Mouse (Mus musculus) c-Kit-positive CD71-positive TER-119-negative erythroid progenitor cells, embryonic 14.5 days (primary cell): ENCODE results near the gene Dicer1.
"Not testable (repeated sequence)": the region's sequence is repeated elsewhere in the genome, so short reads cannot be mapped to it uniquely, and the experiment has no call there.

Experiments
- DNase-seq: peaks from one replicate; pipeline ENCODE4 v3.0.0-alpha.2; 2013; ENCODE audit warnings: low read depth

Gene Dicer1

GRCm38 (mm10) chr12:104740841-104741787 lies 10.6 kb downstream of the Dicer1 start:
- no peak for DNase-seq

- no peak for DNase-seq
These were observed 12.8 kb downstream of the Dicer1 start for GRCm38 (mm10) chr12:104738931-104739330.

- DNase-seq = no peak
These were observed 13.3 kb downstream of the Dicer1 start for GRCm38 (mm10) chr12:104738446-104738845.

GRCm38 (mm10) chr12:104737666-104738065 lies 14.1 kb downstream of the Dicer1 start:
- no peak for DNase-seq

- DNase-seq = no peak
These were observed 15.8 kb downstream of the Dicer1 start for GRCm38 (mm10) chr12:104735993-104736395.

GRCm38 (mm10) chr12:104733165-104733564 lies 18.6 kb downstream of the Dicer1 start:
- DNase-seq = no peak

GRCm38 (mm10) chr12:104731782-104732181 lies 20.0 kb downstream of the Dicer1 start:
- no peak for DNase-seq

- DNase-seq = not testable (repeated sequence)
These were observed 25.3 kb downstream of the Dicer1 start for GRCm38 (mm10) chr12:104726436-104726835.

GRCm38 (mm10) chr12:104722056-104722455 lies 29.7 kb downstream of the Dicer1 start:
- no peak for DNase-seq

- no peak for DNase-seq
These were observed 30.7 kb downstream of the Dicer1 start for GRCm38 (mm10) chr12:104721011-104721410.

- DNase-seq = no peak
These were observed 32.8 kb downstream of the Dicer1 start for GRCm38 (mm10) chr12:104718956-104719355.

- no peak for DNase-seq
These were observed 35.3 kb downstream of the Dicer1 start for GRCm38 (mm10) chr12:104716409-104716808.

- DNase-seq = no peak
These were observed 36.3 kb downstream of the Dicer1 start for GRCm38 (mm10) chr12:104715453-104715852.

- no peak for DNase-seq
These were observed 51.5 kb downstream of the Dicer1 start for GRCm38 (mm10) chr12:104700266-104700665.

GRCm38 (mm10) chr12:104699753-104700152 lies 52.0 kb downstream of the Dicer1 start:
- no peak for DNase-seq

GRCm38 (mm10) chr12:104695514-104695913 lies 56.2 kb downstream of the Dicer1 start:
- no peak for DNase-seq

- no peak for DNase-seq
These were observed 58.9 kb downstream of the Dicer1 start for GRCm38 (mm10) chr12:104692864-104693263.

GRCm38 (mm10) chr12:104690412-104690811 lies 61.3 kb downstream of the Dicer1 start:
- no peak for DNase-seq

GRCm38 (mm10) chr12:104688870-104689269 lies 62.9 kb downstream of the Dicer1 start:
- no peak for DNase-seq

GRCm38 (mm10) chr12:104684411-104684931 lies 67.3 kb downstream of the Dicer1 start:
- DNase-seq = no peak

- no peak for DNase-seq
These were observed 72.0 kb downstream of the Dicer1 start for GRCm38 (mm10) chr12:104679819-104680132.

GRCm38 (mm10) chr12:104679121-104679818 lies 72.5 kb downstream of the Dicer1 start:
- DNase-seq = no peak

- no peak for DNase-seq
These were observed 73.3 kb downstream of the Dicer1 start for GRCm38 (mm10) chr12:104678462-104678861.
